In genomic region chr12:37633286-37633685, GRCm38 (mm10) we compare ENCODE assay signal across 23 mouse cellular contexts.
DNase-seq lines count a peak whose midpoint lies in the region; ATAC-seq and TF ChIP-seq lines count a peak whose summit lies in the region.
"Had no signal": no experiment of that assay in that cellular context is flagged by ENCODE, and none has a peak within 500 bp of the region (broad histone marks: within the 10 kb centered on the region; RNA-seq: fewer than 3 reads in every experiment).

No protein-coding gene starts in this region.

- intact Hi-C loops in heart, postnatal 10 days (cut with DNase I), result no loop called here

- no peak overlapping the region for H3K27ac ChIP-seq in forebrain, postnatal 0 days (ENCODE audit: low read depth, low read length)
- no peak overlapping the region for H3K27ac ChIP-seq in forebrain, embryonic 14.5 days (ENCODE audit: low read depth, low read length)
- H3K27ac ChIP-seq: embryonic facial prominence, embryonic 12.5 days; forebrain, embryonic 12.5 days; heart, embryonic 13.5 days; hindbrain, embryonic 12.5 days; hindbrain, postnatal 0 days had no signal

- no peaks in the 10 kb centered on the region for H3K9me3 ChIP-seq in forebrain, postnatal 0 days (ENCODE audit: low read length)
- no peaks in the 10 kb centered on the region for H3K9me3 ChIP-seq in forebrain, embryonic 14.5 days (replicated peaks; ENCODE audit: control insufficient read depth, low read length)
- H3K9me3 ChIP-seq: embryonic facial prominence, embryonic 12.5 days; forebrain, embryonic 12.5 days; heart, embryonic 13.5 days; hindbrain, embryonic 12.5 days had no signal

- ATAC-seq in forebrain, postnatal 0 days, result 0 out of 2 replicates have a peak, but pooled peaks have one; percentile 47
- no peak for ATAC-seq in forebrain, embryonic 14.5 days
- ATAC-seq: activated CD4-positive, CD25-positive, alpha-beta regulatory T cell, adult 4 months; hindbrain, postnatal 0 days; Patski had no signal

- H3K27me3 ChIP-seq in forebrain, postnatal 0 days (ENCODE audit: insufficient read depth, low read length), result no peaks in the 10 kb centered on the region
- H3K27me3 ChIP-seq in forebrain, embryonic 14.5 days (replicated peaks; ENCODE audit: control insufficient read depth, insufficient read depth, low read length), result no peaks in the 10 kb centered on the region
- H3K27me3 ChIP-seq: embryonic facial prominence, embryonic 12.5 days; forebrain, embryonic 12.5 days; heart, embryonic 13.5 days; hindbrain, embryonic 12.5 days; Patski had no signal

- 59% methylated on average over 4 of the region's 4 CpGs for WGBS in forebrain, postnatal 0 days
- 79% methylated on average over 4 of the region's 4 CpGs for WGBS in forebrain, embryonic 14.5 days

- no peaks in the 10 kb centered on the region for H3K4me1 ChIP-seq in forebrain, postnatal 0 days (ENCODE audit: insufficient read depth)
- H3K4me1 ChIP-seq in forebrain, embryonic 14.5 days (ENCODE audit: control insufficient read depth, insufficient read depth, low read length), result no peaks in the 10 kb centered on the region
- H3K4me1 ChIP-seq: embryonic facial prominence, embryonic 12.5 days; forebrain, embryonic 12.5 days; heart, embryonic 13.5 days; hindbrain, embryonic 12.5 days had no signal

- no peak for DNase-seq in forebrain, postnatal 0 days
- DNase-seq in forebrain, embryonic 14.5 days (ENCODE audit: low spot score), result no peak
- DNase-seq in layer of hippocampus, adult 18-20 months (ENCODE audit: low spot score in 2 of 2), result peak; percentile 22 to 67
- DNase-seq in layer of hippocampus, adult 9-11 months, result peak; percentile 42
- no peak for DNase-seq in liver
- no peak for DNase-seq in left cerebral cortex, adult 9 months (ENCODE audit: low spot score in 2 of 2)
- no peak for DNase-seq in heart, postnatal 10 days
- DNase-seq: adrenal gland, adult 8-10 months; adrenal gland, postnatal 36 days; cerebellum, adult 11 months; cerebellum, adult 8-10 months; cerebellum, postnatal 14 days; embryo, embryonic 11 days; gastrocnemius, postnatal 36 days; heart, adult 11 months; heart, postnatal 4 days had no signal

- no peak overlapping the region for H3K9ac ChIP-seq in forebrain, postnatal 0 days
- no peak overlapping the region for H3K9ac ChIP-seq in forebrain, embryonic 14.5 days (ENCODE audit: low read length)
- H3K9ac ChIP-seq: embryonic facial prominence, embryonic 12.5 days; forebrain, embryonic 12.5 days; heart, embryonic 13.5 days; hindbrain, embryonic 12.5 days had no signal

- no peaks in the 10 kb centered on the region for H3K36me3 ChIP-seq in forebrain, postnatal 0 days (ENCODE audit: insufficient read depth)
- no peaks in the 10 kb centered on the region for H3K36me3 ChIP-seq in forebrain, embryonic 14.5 days (ENCODE audit: control insufficient read depth, insufficient read depth, low read length)
- H3K36me3 ChIP-seq: embryonic facial prominence, embryonic 12.5 days; forebrain, embryonic 12.5 days; heart, embryonic 13.5 days; hindbrain, embryonic 12.5 days had no signal

- H3K4me2 ChIP-seq in forebrain, postnatal 0 days (ENCODE audit: low read depth), result no peak overlapping the region
- H3K4me2 ChIP-seq in forebrain, embryonic 14.5 days (ENCODE audit: low read length), result no peak overlapping the region
- H3K4me2 ChIP-seq: embryonic facial prominence, embryonic 12.5 days; forebrain, embryonic 12.5 days; heart, embryonic 13.5 days; hindbrain, embryonic 12.5 days had no signal

- H3K4me3 ChIP-seq in forebrain, postnatal 0 days (ENCODE audit: low read depth, low read length), result no peak overlapping the region
- H3K4me3 ChIP-seq in forebrain, embryonic 14.5 days (ENCODE audit: low read depth, low read length), result no peak overlapping the region
- H3K4me3 ChIP-seq: embryonic facial prominence, embryonic 12.5 days; forebrain, embryonic 12.5 days; heart, embryonic 13.5 days; hindbrain, embryonic 12.5 days had no signal

- TF ChIP-seq CTCF in forebrain, postnatal 0 days (IDR thresholded peaks at IDR 0.05; ENCODE audit: low read depth), result no peak

Comparison
In these comparisons a context has a peak if more than half of its experiments do, and no peak if none do; other contexts are left out.
1. DNase-seq: peak in layer of hippocampus, adult 18-20 months (2 of 2) and layer of hippocampus, adult 9-11 months (single experiment); none in forebrain, postnatal 0 days (single experiment), forebrain, embryonic 14.5 days (single experiment), liver (single experiment), left cerebral cortex, adult 9 months (0 of 2) and heart, postnatal 10 days (0 of 2).